Mouse (Mus musculus) heart, postnatal 36 days (tissue): Measurements from ENCODE around the gene Lyve1. TPM values are rescaled to one million over a fixed set of nuclear protein-coding genes. Genes with fewer than 3 reads are reported as not detected.

Experiments used
- DNase-seq, 2 experiments: peaks; one replicate each; pipeline ENCODE4 v3.0.0; 2021 to 2022
- intact Hi-C: fragments of 180-260 bp; cut with DNase I; formaldehyde crosslinking; loops from one replicate; pipeline ENCODE4 v1.15.1; 2025
- total RNA-seq, 2 experiments: library from RNA; stranded (reverse); gene quantifications; 2 replicates each; pipeline ENCODE4 v1.2.3; 2021

Gene Lyve1
- total RNA-seq, 2 experiments from 2014 or later: 14.1 to 28.1 TPM

- DNase-seq: no peak
- intact Hi-C loops: no loop called here
Measured at GRCm38 (mm10) chr7:110854519-110854918, 8.5 kb downstream of the Lyve1 start.

DNA sequence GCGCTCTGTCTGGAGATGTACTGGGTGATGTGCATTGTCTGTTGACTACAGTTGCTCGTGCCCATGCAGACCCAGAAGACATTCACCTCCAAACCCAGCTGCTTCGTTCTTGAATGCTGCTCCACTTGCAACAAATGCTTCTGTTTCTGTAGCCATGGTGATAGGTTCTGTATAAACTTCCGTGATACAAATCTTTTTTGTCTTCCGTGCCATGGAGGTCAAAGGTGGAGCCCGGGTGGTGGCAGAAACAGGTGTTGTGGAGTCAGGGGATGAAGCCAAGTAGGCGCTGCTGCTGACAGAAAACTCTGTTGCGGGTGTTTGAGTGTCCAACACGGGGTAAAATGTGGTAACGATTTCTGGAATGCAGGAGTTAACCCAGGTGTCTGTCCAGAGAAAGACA lies 9.4 kb downstream of the Lyve1 start:
- no peak for DNase-seq
- intact Hi-C loops: no loop called here

DNA sequence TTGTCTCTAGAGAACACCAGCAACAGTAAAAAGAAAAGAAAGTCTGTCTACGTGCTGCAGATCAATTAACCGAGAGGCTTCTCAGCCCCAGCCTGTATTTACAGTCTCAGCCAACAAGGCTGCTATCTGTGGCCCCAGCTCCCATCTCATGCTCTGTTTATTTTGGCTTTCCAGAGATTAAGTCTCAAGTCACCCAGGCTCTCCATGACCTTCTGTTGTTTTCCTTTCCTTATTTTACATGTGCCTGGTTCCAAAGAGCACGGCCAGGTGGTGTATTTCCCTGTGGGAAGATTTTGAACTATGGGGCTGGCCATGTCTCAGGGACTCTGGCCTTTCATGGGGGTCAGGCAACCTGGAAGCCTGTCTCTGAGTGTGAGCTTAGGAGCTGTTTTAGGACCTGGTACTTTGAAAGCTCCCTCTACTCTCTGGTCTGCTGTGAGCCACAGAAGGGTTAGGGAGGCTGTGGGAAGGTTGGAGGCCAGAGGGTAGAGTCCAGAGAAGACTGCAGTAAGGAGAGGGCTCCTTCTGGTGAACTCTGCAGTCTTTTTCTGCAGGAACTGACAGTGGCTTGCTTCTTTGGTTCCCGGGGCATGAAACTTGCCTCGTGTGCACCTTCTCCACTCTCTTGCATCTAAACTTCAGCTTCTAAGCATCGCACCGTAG lies 11.4 kb downstream of the Lyve1 start:
- intact Hi-C loops: no loop called here

DNA sequence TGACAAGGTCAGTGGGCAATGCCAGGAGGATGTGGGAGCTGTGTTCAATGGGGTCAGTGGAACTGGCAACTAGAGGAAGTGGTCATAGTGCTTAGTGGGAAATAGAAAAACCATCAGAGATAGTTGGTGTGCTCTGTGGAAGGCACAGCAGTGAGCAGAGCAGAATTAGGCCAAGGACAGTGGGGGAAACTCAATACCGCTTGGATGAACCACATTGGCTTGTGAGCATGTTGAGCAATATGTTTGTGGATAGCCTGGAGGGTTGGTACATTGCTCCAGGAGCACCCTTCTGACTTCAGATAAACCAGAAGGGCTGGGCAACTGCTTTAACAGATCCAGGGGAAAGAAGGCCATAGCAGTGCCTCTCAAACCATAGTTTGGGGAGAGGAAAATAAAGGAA lies 14.7 kb downstream of the Lyve1 start:
- intact Hi-C loops: no loop called here
- DNase-seq: no peak

More for the DNA sequence above, 11.4 kb downstream of the Lyve1 start:
- DNase-seq: no peak

- DNase-seq: no peak
Measured at GRCm38 (mm10) chr7:110847321-110847720, 15.7 kb downstream of the Lyve1 start.

DNA sequence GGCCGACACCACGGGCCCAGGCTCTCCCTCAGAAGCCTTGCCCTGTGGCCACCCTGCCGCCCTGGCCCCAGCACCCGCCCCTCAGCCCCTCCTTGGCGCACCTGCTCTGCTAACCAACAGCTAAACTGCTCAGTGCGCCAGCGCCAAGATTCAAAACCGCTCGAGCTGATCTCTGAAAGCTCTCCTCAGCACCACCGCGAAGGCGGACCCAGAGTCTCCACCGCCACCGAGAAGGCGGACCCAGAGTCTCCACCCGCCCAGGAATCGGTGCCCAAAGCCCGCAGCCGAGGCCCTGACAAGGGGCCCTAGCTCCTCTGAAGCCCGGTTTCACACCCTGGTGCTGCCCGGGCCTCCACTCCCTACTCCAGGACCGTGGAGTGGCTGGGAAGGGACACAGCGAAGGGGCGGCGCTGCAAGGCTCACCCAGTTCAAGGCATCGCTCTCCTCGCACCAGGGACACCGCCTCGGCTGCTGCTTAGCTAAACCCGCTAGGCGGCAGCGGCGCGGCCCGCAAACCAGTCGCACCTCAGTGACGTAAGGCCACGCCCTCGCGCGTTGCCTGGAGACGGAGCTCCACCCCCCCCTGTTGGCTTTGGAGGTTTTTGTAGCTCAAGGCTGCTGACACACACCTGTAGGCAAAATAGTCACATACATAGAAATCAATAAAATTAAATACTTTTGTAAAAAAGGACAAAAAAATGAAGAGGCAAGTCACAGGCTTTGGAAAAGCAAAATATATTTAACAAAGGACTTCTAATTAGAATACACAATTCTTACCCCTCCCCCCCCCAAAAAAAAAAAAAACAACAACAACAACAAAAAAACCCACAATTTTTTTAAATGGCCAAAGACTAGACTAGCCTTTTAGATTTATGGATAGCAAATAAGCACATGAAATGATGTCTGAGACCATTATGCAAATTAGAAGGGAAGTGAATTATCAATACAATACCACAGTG lies 18.8 kb downstream of the Lyve1 start, which contains the start of gene Rnf141:
Gene Rnf141 (minus strand): TSS at position 542 of the 959 bp plus-strand sequence.
- DNase-seq: peak; percentile 92 to 93

More at GRCm38 (mm10) chr7:110847321-110847720, 15.7 kb downstream of the Lyve1 start:
- intact Hi-C loops: no loop called here

DNA sequence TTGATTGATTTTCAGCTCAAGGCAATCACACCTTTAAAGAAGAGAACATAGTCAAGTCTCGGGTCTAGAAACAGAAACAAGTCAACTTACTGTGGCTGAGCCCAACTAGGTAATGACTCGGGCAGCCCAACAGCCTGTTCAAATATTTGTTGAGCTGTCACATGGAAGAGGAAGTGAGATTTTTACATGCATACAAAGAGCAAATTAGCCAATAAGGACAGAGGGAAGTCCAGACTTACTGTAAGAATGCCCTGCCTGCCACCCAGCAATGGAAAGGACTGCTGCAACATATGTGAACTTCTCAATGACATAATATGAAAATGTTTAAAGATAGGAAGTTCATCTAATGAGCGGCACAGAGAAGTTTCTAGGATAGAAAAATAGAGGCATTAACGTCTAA lies 22.7 kb downstream of the Lyve1 start:
- no peak for DNase-seq

More for the DNA sequence above, 18.8 kb downstream of the Lyve1 start, which contains the start of gene Rnf141:
- intact Hi-C loops: no loop called here

DNA sequence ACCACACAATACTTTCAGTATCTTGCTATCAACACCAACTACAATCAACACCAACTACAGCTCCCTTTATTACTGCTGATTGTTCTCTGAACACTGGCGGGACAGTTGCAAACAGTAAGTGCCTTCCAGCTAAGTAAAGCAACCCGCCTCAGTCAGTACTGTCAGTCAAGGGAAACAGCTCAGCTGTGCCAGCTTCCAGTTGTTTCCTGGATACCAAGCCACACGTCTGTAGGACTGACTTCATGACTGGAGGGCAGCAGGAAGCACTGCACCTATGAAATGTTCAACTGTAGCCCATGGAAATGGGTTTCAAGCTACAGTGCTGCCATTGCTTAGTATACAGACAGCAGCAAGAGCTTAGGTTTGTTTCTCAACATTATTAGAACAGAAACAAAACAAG lies 28.5 kb downstream of the Lyve1 start:
- intact Hi-C loops: no loop called here
- DNase-seq: no peak

More for the DNA sequence above, 22.7 kb downstream of the Lyve1 start:
- intact Hi-C loops: no loop called here

DNA sequence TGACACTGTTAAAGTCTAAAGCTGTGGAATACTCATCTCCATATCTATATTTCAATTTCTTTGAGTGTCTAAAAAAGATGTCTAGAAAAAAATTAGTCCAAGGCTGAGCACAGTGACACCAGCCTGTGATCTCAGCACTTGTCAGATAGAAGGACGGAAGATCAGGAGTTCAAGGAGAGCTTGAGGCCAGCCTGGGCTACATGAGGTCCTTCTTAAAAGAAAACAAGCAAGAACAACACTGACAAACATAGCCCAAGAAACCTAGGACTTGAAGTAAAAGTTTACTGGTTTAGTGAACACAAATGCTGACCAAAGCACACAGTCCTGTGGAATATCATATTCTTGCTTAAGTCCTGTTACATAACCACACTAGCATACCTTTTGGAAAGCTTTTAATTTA lies 29.0 kb downstream of the Lyve1 start:
- intact Hi-C loops: no loop called here
- DNase-seq: no peak

GRCm38 (mm10) chr7:110833024-110833423 lies 30.0 kb downstream of the Lyve1 start:
- intact Hi-C loops: no loop called here
- DNase-seq: no peak

GRCm38 (mm10) chr7:110823995-110824953 lies 38.8 kb downstream of the Lyve1 start:
- DNase-seq: no peak
- intact Hi-C loops: no loop called here

DNA sequence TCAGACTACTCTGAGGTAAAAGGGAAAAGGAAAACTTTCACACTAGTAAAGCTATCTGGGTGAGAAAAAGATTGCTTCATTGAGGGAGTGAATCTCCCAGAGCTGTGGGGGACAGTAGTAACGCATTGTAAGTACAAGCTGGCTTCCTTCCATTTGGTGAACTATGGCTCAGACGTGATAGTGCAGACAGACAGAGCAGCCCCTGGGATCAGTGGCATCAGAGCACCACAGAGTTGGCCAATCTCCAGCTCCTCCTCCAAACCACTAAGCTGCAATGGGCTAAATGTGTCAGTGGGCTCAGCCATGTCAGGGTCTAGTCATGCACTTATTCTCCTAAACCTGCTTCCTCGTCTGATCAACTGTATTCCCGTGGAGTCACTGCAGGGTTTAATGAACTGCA lies 39.4 kb downstream of the Lyve1 start:
- DNase-seq: no peak
- intact Hi-C loops: no loop called here

DNA sequence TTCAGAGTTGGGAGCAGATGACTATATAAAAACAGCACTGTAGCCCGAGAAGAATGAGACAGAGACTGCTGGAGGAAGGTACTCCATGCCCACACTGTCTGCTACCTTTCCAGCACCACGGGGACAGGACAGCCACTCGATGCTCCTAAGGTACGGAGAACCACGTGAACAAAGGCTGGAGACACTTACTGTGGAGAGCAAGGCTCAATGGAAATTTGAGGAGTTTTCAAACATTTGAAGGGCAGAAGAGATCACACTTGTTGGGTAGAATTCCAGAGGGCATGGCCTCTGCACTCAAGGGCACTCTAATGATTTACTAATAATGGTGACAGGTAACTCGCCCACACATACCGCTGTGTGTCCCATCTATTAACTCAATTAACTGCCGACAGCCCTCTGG lies 40.0 kb downstream of the Lyve1 start:
- intact Hi-C loops: no loop called here
- no peak for DNase-seq

- intact Hi-C loops: no loop called here
- no peak for DNase-seq
Measured at GRCm38 (mm10) chr7:110822055-110822454, 41.0 kb downstream of the Lyve1 start.

GRCm38 (mm10) chr7:110821653-110822052 lies 41.4 kb downstream of the Lyve1 start:
- peak in 1 of 2 experiments; percentile 63 for DNase-seq
- intact Hi-C loops: no loop called here

DNA sequence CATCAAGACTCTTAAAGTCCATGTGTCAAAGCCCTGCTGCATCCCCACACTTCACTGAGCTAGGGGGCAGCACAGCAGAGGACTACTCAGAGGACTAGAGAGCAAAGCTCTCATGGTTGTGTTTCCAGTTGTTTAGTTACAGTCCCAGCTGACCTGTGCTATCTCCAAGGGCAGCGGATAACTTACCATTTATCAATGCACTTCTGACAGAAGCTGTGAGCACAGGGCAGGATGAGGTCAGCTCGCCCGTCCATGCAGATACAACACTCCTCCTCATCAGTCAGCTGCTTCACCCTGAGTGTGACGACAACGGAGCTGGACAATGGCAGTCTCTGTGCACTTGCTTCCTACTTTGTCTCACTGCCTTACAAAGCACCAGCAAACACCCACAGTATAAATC lies 42.0 kb downstream of the Lyve1 start:
- no peak for DNase-seq
- intact Hi-C loops: no loop called here

GRCm38 (mm10) chr7:110818787-110819350 lies 44.2 kb downstream of the Lyve1 start:
- intact Hi-C loops: loop anchor here (5.0 kb wide), 1 partner anchor 128 kb away; no protein-coding TSS in a partner anchor

DNA sequence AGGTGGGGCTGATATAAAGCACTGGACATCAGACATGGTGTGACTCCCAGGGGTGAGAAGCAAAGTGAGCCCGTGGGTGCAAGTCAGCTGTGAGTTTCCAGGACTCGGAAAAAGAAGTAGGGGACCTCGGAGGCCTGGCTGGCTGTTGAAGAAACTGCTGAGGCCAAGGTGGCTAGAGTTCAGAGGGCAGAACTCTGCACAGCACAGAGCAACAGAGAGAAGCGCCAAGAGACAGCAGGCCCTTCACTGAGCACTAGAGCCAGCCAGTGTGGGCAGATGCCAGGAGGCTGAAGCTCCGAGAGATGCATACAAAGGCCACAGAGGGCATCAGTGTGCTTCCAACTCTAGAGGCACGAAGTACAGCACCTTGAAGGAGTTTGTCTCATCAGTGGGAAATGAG lies 44.8 kb downstream of the Lyve1 start:
- intact Hi-C loops: loop anchor here (5.0 kb wide), 1 partner anchor 129 kb away; no protein-coding TSS in a partner anchor
- DNase-seq: peak; percentile 52 to 53

More at GRCm38 (mm10) chr7:110818787-110819350, 44.2 kb downstream of the Lyve1 start:
- no peak for DNase-seq

DNA sequence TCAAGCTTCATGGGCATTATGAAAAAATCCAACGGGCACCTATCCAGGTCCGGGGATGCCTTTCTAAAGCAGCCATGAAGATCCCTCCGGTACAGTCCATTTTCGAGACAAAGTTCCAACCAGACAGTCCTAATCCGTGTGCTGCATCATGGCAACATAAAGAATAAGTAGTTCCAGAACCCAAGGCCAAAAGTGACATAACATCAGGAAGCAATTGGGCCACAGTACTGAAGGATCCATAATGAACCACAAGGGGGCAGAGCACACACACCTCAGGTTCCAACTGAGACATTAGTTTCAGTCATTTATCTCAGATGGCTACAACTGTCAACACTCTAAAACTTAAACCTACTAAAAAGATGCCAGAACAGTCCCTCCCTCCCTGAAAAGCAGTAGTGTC lies 47.0 kb downstream of the Lyve1 start:
- intact Hi-C loops: loop anchor here (1.0 to 5.0 kb wide), 2 partner anchors 114 to 131 kb away; no protein-coding TSS in a partner anchor
- DNase-seq: no peak

DNA sequence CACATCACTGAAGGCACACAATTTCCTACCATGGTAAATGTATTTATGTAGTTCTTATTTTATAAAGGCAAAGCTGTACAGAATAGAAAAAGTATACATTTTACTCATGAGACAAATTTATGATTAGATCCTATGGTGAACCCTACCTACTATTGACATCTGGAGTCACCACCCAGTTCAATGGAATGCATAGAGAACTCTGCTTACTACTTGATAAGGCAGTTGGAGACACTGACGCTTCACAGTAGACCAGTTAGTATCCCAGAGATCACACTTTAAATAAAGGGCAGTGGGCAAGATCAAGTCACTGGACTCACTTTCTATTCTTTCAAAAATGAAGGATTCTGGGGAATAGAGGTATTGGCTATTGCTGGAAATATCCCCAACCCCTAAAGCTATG lies 49.1 kb downstream of the Lyve1 start:
- DNase-seq: no peak
- intact Hi-C loops: no loop called here
